Mouse (Mus musculus) thymus, postnatal 10 days (tissue): ENCODE results near the gene Nxnl1.

Experiments used
- DNase-seq, 2 experiments: peaks; one replicate each; pipeline ENCODE4 v3.0.0; 2021; ENCODE audit warnings: low spot score in 2 of 2

The Nxnl1 gene

DNA sequence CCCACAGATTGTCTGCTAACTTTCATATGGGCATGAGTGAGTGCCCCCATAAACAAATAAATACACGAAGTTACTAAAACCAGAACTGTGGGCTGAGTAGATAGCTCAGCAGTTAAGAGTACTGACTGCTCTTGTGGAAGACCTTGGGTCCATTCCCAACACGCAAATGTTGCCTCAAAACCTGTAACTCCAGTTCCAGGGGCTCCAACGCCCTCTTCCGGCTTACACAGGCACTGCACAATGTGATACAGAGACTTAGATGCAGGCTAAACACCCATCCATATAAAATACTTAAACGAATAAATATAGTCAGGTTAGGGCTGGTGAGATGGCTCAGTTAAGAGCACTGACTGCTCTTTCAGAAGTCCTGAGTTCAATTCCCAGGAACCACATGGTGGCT lies 51.4 kb downstream of the Nxnl1 start:
- DNase-seq: no peak

DNA sequence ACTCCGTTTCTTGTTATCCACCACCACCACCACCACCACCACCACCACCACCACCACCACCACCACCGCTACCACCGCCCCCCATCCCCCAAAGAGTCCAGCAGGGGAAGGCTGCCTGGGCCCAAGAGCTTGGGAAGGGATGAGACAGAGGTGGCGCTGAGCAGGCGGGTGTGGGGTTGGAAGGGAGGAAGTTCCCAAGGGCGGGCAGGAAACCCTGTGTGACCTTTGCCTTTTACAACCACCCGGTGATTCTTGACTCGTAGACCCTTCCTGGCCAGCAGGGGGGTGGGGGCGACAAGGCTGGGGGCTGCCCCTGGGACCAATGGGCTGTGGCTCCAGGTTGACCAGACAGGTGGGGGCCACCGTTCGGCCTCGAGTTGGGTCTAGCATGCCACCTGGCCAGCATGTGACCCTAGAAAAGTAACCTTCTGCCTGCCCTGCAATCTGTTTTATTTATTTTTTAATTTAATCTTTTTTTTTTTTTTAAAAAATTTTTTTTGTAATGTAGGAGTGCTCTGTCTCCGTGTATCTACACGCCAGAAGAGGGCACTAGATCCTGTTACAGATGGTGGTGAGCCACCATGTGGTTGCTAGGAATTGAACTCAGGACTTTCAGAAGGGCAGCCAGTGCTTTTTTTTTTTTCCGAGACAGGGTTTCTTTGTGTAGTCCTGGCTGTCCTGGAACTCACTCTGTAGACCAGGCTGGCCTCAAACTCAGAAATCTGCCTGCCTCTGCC lies 53.2 kb downstream of the Nxnl1 start:
- DNase-seq: no peak

DNA sequence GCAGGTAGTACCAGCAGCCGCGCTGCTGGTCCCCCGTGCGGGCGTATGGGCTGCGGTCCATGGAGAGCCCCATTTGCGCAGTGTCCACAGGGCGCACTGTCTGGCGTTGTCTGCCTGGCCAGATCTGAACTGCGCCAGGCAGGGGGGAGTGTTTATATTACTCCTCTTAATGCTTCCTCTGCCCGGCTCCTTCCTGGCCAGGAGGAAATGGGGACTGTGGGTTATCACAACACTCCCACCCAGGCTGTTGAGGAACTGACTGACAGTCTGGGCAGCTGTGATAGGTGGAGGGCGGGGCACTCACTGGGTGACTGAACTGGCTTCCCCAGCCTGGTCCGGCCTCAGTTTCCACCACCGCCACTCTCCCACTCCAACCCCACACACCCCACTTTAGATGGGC lies 54.8 kb downstream of the Nxnl1 start, which contains the start of gene Plvap:
Plvap (minus strand) TSS at position 109 of the 400 bp plus-strand sequence.
- DNase-seq: no peak
